Mouse (Mus musculus) megakaryocyte, embryonic 14.5 days (primary cell): Measurements from ENCODE around the gene Kifc3.

Experiments used
- FLI1 ChIP-seq: IDR thresholded peaks from 2 replicates; pipeline ENCODE4 v1.6.1; 2012; ENCODE audit warnings: low read length, inconsistent platforms, mixed read lengths
- GATA1 ChIP-seq: IDR thresholded peaks from 3 replicates; pipeline ENCODE4 v1.6.1; 2012; ENCODE audit warnings: mixed read lengths, low read length, inconsistent platforms, borderline replicate concordance

DNA sequence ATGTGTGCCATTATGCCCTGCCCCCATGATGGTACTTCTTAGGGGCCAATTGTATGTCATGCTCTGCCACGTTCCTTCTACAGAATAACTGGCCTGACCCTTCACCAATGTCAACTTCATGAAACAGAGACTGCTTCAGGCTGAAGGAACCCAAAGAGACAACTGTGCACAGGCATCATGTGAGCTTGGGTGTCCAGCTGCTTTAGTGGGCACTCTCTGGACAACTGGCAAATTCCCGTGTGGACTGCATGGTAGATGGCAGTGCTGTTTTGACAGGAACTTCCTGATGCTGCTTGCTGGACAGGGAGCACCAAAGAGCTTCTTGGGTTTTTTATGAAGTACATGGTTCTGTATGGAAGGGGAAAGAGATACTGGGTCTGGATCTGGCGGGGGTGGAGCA, 43.3 kb downstream of the Kifc3 start:
- no peak for TF ChIP-seq GATA1
- no peak for TF ChIP-seq FLI1
